Mouse (Mus musculus) cerebellum, adult 2 months (tissue): ENCODE data around the gene Zzef1. TPM values are rescaled to one million over a fixed set of nuclear protein-coding genes. Genes with fewer than 3 reads are reported as not detected.

Experiments
- DNase-seq, 2 experiments: peaks; one replicate each; pipeline ENCODE4 v3.0.0; 2021
- H3K27ac ChIP-seq: fragments of 200-500 bp; 2 replicates; pipeline ENCODE4 v1.5.1; 2012; ENCODE audit warnings: low read length, control low read depth, inconsistent platforms; ENCODE audit not compliant: insufficient read depth
- H3K27me3 ChIP-seq: fragments of 200-500 bp; 2 replicates; pipeline ENCODE4 v1.6.1; 2012; ENCODE audit warnings: inconsistent platforms, mild to moderate bottlenecking, low read length, moderate library complexity; ENCODE audit not compliant: control insufficient read depth, insufficient read depth
- H3K4me1 ChIP-seq: fragments of 200-500 bp; 2 replicates; pipeline ENCODE4 v1.6.1; 2011; ENCODE audit warnings: low read length; ENCODE audit not compliant: control insufficient read depth, insufficient read depth
- H3K4me3 ChIP-seq: fragments of 200-500 bp; replicated peaks from 2 replicates; pipeline ENCODE3; 2011; ENCODE audit warnings: mild to moderate bottlenecking, low read depth, low read length, control low read depth; ENCODE audit not compliant: insufficient read depth
- CTCF ChIP-seq: fragments of 200-500 bp; IDR thresholded peaks from 2 replicates; pipeline ENCODE4 v1.5.1; 2011; ENCODE audit warnings: low read depth, mild to moderate bottlenecking, control low read depth, low read length, moderate library complexity, borderline replicate concordance; ENCODE audit not compliant: insufficient read depth
- POLR2A ChIP-seq: fragments of 200-500 bp; IDR thresholded peaks from 2 replicates; pipeline ENCODE4 v1.6.1; 2011; ENCODE audit warnings: low read length, control low read depth, borderline replicate concordance; ENCODE audit not compliant: insufficient read depth
- WGBS: fragments of 180-500 bp; shearing (Covaris S2); methylation state at CpG from one replicate; pipeline ENCODE4 v1.1.7; 2018; 5-methylcytosine and 5-hydroxymethylcytosine counted together
- polyA plus RNA-seq: library from polyadenylated mRNA; depleted of rRNA; stranded (reverse); fragments of >200 nt; gene quantifications from 2 replicates; pipeline ENCODE4 v1.2.3, GENCODE M21; 2012

Gene Zzef1
- polyA plus RNA-seq, 1 experiment = 35.3 TPM

DNA sequence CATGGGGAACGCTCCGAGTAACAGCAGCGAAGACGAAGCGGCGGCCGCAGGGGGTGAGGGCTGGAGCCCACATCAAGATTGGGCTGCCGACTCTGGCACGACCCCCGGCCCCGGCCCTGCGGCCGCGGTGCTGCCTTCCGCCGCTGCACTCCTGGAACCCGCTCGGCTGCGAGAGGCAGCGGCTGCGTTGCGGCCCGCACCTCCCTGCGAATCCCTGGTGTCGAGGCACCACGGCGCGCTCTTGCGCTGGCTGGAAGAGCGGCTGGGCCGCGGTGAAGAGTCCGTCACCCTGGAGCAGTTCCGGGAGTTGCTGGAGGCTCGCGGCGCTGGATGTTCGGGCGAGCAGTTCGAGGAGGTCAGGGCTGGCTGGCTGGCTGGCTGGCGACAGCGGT, 266 bp downstream of the Zzef1 start:
- no peak for TF ChIP-seq CTCF
- TF ChIP-seq POLR2A = no peak
- H3K4me1 ChIP-seq = no peaks in the 10 kb centered on the region
- H3K27ac ChIP-seq = peak overlapping the region; percentile 56; the same call in 1 of the 2 replicates
- H3K4me3 ChIP-seq = peak overlapping the region; percentile 62
- no peak for DNase-seq
- WGBS = under 1% methylated on average over 42 of the region's 42 CpGs
- no peaks in the 10 kb centered on the region for H3K27me3 ChIP-seq

DNA sequence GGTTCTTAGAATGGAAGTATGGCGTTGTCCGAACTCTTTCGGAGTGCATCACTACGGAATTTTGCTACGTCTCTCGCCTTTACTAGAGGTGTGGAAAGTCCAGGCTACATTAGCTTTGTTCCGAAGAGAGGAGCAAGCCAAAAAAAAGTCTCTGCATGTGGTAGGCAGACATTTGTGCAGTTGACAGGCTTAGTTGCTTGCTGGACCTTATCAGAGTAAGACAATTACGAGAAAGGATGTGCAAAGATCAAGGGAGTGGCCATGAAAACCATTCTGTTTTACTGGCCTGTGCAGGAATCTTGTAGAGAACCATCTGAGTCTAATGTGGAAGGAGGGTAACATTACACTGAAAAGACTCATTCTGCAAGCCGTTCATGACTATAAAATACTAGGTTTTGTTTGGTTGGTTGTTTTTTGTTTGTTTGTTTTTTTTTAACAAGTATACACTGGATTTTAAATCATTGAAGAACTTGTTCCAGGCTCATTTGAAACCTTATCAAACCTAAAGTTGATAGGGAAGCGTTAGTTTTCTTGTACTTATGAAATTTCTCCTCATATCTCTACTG, 830 bp downstream of the Zzef1 start:
- TF ChIP-seq CTCF (no peak), POLR2A (no peak)
- 12% methylated on average over 10 of the region's 10 CpGs for WGBS
- Histone ChIP-seq H3K4me1 (no peaks in the 10 kb centered on the region), H3K4me3 (peak overlapping the region; percentile 62), H3K27me3 (no peaks in the 10 kb centered on the region), H3K27ac (no peak overlapping the region)
- no peak for DNase-seq

DNA sequence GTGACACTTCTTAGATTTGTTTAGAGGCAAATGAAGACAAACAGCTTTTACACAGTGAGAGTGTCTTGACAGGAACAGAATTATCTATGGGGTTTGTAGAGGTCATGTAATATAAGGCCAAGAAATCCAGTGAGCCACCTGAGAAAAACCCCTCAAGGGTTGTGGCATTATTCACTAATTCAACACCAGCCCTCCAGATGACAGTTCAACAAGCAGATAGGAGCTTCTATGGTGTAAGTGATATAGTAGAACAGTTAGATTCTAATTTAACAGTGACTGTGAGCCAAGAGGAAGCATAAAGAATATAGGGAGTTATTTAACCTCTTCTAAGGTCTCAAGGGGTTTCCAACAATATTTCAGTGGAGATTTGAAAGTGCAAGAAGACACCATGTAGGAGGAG, 2.1 kb downstream of the Zzef1 start:
- DNase-seq = no peak
- Histone ChIP-seq H3K27me3 (no peaks in the 10 kb centered on the region), H3K4me3 (no peak overlapping the region), H3K4me1 (peaks cover 3% of the 10 kb centered on the region; the same call in 1 of the 2 replicates), H3K27ac (no peak overlapping the region)
- TF ChIP-seq POLR2A (no peak), CTCF (no peak)

DNA sequence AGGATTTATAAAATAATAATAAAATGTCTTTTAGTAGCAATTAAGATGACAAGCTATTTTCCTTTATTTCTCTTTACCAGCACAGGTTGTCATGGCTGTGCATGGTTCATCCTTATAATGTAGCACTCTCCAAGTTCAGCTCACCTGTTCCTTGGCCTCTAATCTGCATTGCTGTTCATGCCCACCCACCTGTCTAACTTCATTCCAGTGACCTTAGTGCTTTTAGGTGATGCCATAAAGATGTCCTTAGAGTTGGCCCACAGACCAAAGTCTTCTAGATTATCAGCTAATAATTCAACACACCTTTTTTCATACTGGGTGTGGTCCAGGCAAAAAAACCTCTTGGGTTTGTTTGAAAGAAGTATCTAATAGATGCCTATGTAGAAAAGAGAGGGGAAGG, 5.2 kb downstream of the Zzef1 start:
- DNase-seq = no peak
- H3K4me1 ChIP-seq = peaks cover 6% of the 10 kb centered on the region; the same call in 1 of the 2 replicates
- TF ChIP-seq POLR2A (no peak), CTCF (no peak)
- H3K27ac ChIP-seq = no peak overlapping the region
- no peak overlapping the region for H3K4me3 ChIP-seq
- H3K27me3 ChIP-seq = no peaks in the 10 kb centered on the region

DNA sequence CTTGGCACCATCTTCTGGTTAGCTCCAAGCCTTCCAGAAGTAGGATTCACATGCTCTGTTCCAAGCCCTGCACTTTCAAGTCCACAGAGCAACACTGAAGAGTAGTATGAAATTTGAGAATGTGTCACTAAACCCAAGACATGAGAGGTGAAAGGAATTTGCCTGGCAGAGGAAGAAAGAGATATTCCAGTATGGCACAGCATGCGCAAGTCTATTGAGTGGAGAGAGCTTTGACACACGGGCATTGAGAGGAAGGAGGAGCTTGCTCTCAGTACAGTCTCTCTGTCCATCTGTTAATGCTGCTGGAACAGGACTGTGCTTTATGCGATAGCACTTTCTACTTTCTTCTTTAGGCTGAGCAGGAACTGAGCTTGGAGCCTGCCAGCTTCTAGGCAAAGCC, 7.0 kb downstream of the Zzef1 start:
- H3K27ac ChIP-seq = no peak overlapping the region; the same call in 1 of the 2 replicates
- peaks cover 16% of the 10 kb centered on the region; the same call in 1 of the 2 replicates for H3K4me1 ChIP-seq
- no peak for TF ChIP-seq POLR2A
- no peak for TF ChIP-seq CTCF
- 25% methylated on average over 3 of the region's 3 CpGs for WGBS
- DNase-seq = no peak
- H3K4me3 ChIP-seq = no peak overlapping the region
- no peaks in the 10 kb centered on the region for H3K27me3 ChIP-seq

DNA sequence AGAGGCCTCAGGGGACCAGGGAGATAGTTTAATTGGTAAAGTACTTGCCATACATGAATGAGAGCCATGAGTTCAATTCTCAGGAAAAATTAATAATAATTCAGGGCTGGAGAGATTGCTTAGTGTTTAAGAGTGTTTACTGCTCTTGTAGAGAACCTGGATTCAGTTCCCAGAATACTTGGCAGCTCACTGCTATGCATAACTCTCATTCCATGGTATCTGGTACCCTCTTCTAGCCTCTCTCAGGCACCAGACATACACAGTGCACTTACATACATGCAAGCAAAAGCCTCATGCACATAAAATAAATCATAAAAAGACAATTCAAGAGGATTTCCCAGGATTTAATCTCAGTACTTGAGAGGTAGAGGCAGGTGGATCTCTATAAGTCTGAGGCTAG, 8.6 kb downstream of the Zzef1 start:
- no peak for TF ChIP-seq CTCF
- no peak for TF ChIP-seq POLR2A
- H3K4me1 ChIP-seq = peaks cover 16% of the 10 kb centered on the region; the same call in 1 of the 2 replicates

DNA sequence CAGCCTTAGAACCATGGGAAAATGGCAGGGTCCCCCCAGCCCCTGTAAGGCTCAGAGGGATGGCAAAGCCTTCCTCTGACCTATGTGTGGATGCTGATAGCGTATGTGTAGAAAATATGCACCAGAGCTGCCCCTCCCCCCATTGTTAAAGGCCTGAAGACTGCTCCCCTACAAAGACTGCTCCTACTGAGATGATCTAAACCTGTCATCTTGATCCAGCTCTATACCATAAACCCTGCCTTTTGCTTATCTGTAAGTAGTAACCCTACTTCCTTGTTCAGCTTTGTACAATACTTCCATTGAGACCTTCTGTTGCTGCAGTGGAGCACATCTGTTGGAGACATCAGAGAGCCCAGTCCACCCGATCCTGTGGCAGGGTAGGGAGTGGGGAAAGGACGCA, 9.2 kb downstream of the Zzef1 start:
- WGBS = 91% methylated on average over 3 of the region's 3 CpGs
- no peak for TF ChIP-seq POLR2A
- TF ChIP-seq CTCF = no peak

More for the DNA sequence above, 8.6 kb downstream of the Zzef1 start:
- Histone ChIP-seq H3K27ac (no peak overlapping the region), H3K27me3 (no peaks in the 10 kb centered on the region), H3K4me3 (no peak overlapping the region)
- DNase-seq = no peak

DNA sequence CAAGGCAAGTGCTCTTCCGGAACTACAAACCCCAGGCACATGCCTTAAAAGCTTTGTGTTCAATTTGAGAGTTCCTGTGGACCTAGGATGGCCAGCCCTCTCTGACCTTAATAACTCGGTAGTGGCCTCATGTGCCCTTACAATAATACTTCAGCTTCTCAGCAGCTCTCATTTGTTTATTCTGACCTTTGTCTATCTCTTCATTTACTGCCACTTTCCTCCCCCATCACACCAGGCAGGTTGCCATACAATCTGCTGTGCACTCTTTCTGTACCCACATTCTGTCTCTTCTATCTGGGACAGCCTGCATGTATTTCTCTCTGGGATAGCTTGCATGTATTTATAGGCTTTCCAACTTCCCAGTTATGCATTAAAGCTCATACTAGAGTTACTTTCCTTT, 10.5 kb downstream of the Zzef1 start:
- peaks cover 16% of the 10 kb centered on the region; the same call in 1 of the 2 replicates for H3K4me1 ChIP-seq
- TF ChIP-seq POLR2A = no peak
- TF ChIP-seq CTCF = no peak
- no peak overlapping the region for H3K4me3 ChIP-seq
- WGBS = 26% methylated on average over 2 of the region's 2 CpGs
- DNase-seq = peak; percentile 35 to 51
- H3K27me3 ChIP-seq = no peaks in the 10 kb centered on the region
- H3K27ac ChIP-seq = peak overlapping the region; percentile 50; the same call in 1 of the 2 replicates

More for the DNA sequence above, 9.2 kb downstream of the Zzef1 start:
- H3K27me3 ChIP-seq = no peaks in the 10 kb centered on the region
- H3K4me3 ChIP-seq = no peak overlapping the region
- H3K4me1 ChIP-seq = peaks cover 16% of the 10 kb centered on the region; the same call in 1 of the 2 replicates
- no peak overlapping the region for H3K27ac ChIP-seq
- no peak for DNase-seq
